Mouse (Mus musculus) liver, adult 2 months (tissue): ENCODE data around the gene Atad3a. TPM values are rescaled to one million over a fixed set of nuclear protein-coding genes. Genes with fewer than 3 reads are reported as not detected.
"Not testable (repeated sequence)": the region's sequence is repeated elsewhere in the genome, so short reads cannot be mapped to it uniquely, and the experiment has no call there.

Source experiments
- DNase-seq: peaks from one replicate; pipeline ENCODE4 v3.0.0-alpha.2; 2011; ENCODE audit warnings: low read depth, low spot score; ENCODE audit errors: extremely low read depth
- H3K27ac ChIP-seq: fragments of 200-500 bp; replicated peaks from 2 replicates; pipeline ENCODE4 v1.5.1; 2012; ENCODE audit warnings: low read depth, mild to moderate bottlenecking, control low read depth, inconsistent platforms, low read length; ENCODE audit not compliant: insufficient read depth
- H3K27me3 ChIP-seq: fragments of 200-500 bp; 2 replicates; pipeline ENCODE4 v1.6.1; 2012; ENCODE audit warnings: mild to moderate bottlenecking, moderate library complexity, low read length, inconsistent platforms; ENCODE audit not compliant: control insufficient read depth, insufficient read depth
- H3K36me3 ChIP-seq: fragments of 200-500 bp; 2 replicates; pipeline ENCODE4 v1.6.1; 2012; ENCODE audit warnings: low read length, inconsistent platforms; ENCODE audit not compliant: control insufficient read depth, insufficient read depth
- H3K4me1 ChIP-seq: fragments of 200-500 bp; 2 replicates; pipeline ENCODE4 v1.6.1; 2011; ENCODE audit warnings: low read length; ENCODE audit not compliant: control insufficient read depth, insufficient read depth
- H3K4me3 ChIP-seq: fragments of 200-500 bp; 2 replicates; pipeline ENCODE4 v1.5.1; 2011; ENCODE audit warnings: low read depth, mild to moderate bottlenecking, control low read depth, low read length, moderate library complexity; ENCODE audit not compliant: insufficient read depth
- H3K79me2 ChIP-seq: fragments of 200-500 bp; 2 replicates; pipeline ENCODE4 v1.6.1; 2012; ENCODE audit warnings: inconsistent platforms, mild to moderate bottlenecking, low read length, moderate library complexity; ENCODE audit not compliant: control insufficient read depth, insufficient read depth
- H3K9ac ChIP-seq: fragments of 200-500 bp; 2 replicates; pipeline ENCODE4 v1.6.1; 2012; ENCODE audit warnings: low read depth, mild to moderate bottlenecking, control low read depth, inconsistent platforms, low read length
- CTCF ChIP-seq: fragments of 200-500 bp; IDR thresholded peaks from 2 replicates; pipeline ENCODE4 v1.5.1; 2011; ENCODE audit warnings: low read depth, low read length, control low read depth
- POLR2A ChIP-seq: fragments of 200-500 bp; IDR thresholded peaks from 2 replicates; pipeline ENCODE4 v1.6.1; 2011; ENCODE audit warnings: low read length, control low read depth; ENCODE audit not compliant: insufficient read depth; ENCODE audit errors: extremely low read depth
- WGBS: fragments of 180-500 bp; shearing (Covaris S2); methylation state at CpG from one replicate; pipeline ENCODE4 v1.1.7; 2018; 5-methylcytosine and 5-hydroxymethylcytosine counted together
- polyA plus RNA-seq: library from polyadenylated mRNA; depleted of rRNA; stranded (reverse); fragments of >200 nt; gene quantifications from 2 replicates; pipeline ENCODE4 v1.2.3, GENCODE M21; 2012
- total RNA-seq: library from RNA; depleted of rRNA; stranded (reverse); fragments of >200 nt; gene quantifications from 2 replicates; pipeline ENCODE4 v1.2.3, GENCODE M21; 2014

Gene Atad3a
- total and polyA plus RNA-seq, 2 experiments = 54.5 to 129 TPM

DNA sequence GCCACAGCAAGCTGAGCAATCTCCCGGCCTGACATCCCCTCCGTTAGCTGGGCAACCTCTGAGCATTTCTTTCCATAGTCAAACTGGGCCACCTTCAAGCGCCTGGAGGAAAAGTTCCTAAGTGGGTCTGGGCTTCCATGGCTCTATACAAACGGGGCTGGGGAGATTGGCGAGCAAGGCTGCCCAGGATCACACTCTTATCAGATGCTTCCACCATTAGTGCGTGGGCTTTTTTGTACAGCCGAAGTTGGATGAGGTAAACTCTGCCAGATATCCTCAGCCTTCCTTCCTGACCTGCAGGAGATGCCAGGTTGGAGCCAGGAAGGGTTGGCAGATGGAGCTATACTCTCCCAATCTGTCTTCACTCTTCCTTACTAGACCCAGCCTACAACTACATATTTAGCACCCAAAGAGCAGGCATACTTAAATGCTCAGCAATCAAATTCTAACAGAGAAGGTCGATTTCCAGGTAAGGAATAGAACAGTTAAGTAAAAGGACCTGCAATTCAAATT, 14.8 kb downstream of the Atad3a start:
- 87% methylated on average over 8 of the region's 8 CpGs for WGBS
- H3K79me2 ChIP-seq = no peaks in the 10 kb centered on the region
- no peaks in the 10 kb centered on the region for H3K4me1 ChIP-seq
- H3K4me3 ChIP-seq = no peak overlapping the region
- H3K27me3 ChIP-seq = no peaks in the 10 kb centered on the region
- TF ChIP-seq CTCF (no peak), POLR2A (no peak)
- no peak for DNase-seq
- H3K27ac ChIP-seq = no peak overlapping the region
- peaks cover 55% of the 10 kb centered on the region for H3K36me3 ChIP-seq
- H3K9ac ChIP-seq = no peak overlapping the region

DNA sequence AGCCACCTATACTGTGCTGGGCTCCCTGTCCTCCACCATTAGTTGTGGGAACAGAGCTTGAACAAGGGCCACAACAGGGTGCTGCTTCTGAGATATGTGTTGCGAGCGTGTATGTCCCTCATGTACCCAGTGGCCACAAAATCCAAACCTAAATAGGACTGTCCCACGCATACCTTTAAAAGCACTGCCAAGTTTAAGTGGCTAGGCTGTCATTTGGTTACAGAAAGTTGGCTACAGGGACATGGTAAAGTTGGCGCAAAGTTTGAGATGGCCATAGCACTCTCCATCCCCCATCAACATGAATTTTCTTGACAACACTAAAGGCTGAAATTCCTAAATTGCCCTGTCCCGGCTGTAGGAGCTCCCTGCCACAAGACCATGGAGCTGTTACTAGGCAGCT, 15.8 kb downstream of the Atad3a start:
- TF ChIP-seq POLR2A = no peak
- TF ChIP-seq CTCF = no peak
- no peaks in the 10 kb centered on the region for H3K27me3 ChIP-seq
- no peak for DNase-seq
- peaks cover 47% of the 10 kb centered on the region for H3K36me3 ChIP-seq
- no peaks in the 10 kb centered on the region for H3K79me2 ChIP-seq
- no peak overlapping the region for H3K27ac ChIP-seq
- 94% methylated on average over 5 of the region's 5 CpGs for WGBS
- no peak overlapping the region for H3K4me3 ChIP-seq
- no peaks in the 10 kb centered on the region for H3K4me1 ChIP-seq
- no peak overlapping the region for H3K9ac ChIP-seq

DNA sequence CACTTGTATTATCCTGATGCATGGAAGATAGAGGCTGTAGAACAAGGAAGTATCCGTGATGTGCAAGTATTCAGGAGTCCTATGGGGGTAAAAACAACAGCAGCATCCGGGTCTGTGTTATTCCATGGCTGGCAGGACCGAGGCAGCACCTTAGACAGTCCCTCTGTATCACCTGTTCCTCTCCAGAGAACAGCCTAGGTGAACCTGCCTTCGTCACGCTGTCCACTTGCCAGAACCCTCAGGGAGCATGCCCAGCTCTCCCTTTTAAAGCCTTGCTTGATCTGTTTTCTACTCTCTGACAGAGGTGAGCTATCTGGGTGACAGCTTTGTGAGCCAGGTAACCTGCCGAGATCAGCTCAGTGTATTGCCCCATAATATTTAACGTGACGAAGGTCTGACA, 16.4 kb downstream of the Atad3a start:
- no peak overlapping the region for H3K4me3 ChIP-seq
- TF ChIP-seq CTCF (no peak), POLR2A (no peak)
- no peak overlapping the region for H3K9ac ChIP-seq
- no peaks in the 10 kb centered on the region for H3K27me3 ChIP-seq
- DNase-seq = no peak
- no peaks in the 10 kb centered on the region for H3K79me2 ChIP-seq
- H3K36me3 ChIP-seq = peaks cover 45% of the 10 kb centered on the region
- WGBS = 93% methylated on average over 8 of the region's 8 CpGs
- no peaks in the 10 kb centered on the region for H3K4me1 ChIP-seq
- H3K27ac ChIP-seq = no peak overlapping the region

DNA sequence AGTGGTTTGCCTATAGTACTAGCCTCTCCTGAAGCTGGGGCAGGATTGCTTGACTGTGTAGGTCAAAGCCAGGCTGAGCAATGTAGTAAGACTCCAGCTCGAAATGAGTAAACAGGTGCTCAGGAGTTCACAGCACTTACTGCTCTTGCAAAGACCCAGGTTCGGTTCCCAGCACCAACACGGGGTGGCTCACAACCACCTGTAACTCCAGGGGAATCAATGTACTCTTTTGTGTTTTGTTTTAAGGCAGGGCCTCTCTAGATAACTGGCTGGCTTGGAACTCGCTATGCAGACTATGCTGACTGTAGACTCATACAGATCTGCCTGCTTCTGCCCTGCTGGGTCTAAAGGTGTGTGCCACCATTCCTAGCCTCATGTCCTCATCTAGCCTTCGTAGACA, 18.2 kb downstream of the Atad3a start:
- 95% methylated on average over 5 of the region's 5 CpGs for WGBS
- DNase-seq = no peak
- no peak overlapping the region for H3K4me3 ChIP-seq
- H3K27me3 ChIP-seq = no peaks in the 10 kb centered on the region
- H3K27ac ChIP-seq = no peak overlapping the region
- H3K9ac ChIP-seq = no peak overlapping the region
- H3K4me1 ChIP-seq = no peaks in the 10 kb centered on the region
- no peak for TF ChIP-seq POLR2A
- no peak for TF ChIP-seq CTCF
- peaks cover 32% of the 10 kb centered on the region for H3K36me3 ChIP-seq
- H3K79me2 ChIP-seq = no peaks in the 10 kb centered on the region

DNA sequence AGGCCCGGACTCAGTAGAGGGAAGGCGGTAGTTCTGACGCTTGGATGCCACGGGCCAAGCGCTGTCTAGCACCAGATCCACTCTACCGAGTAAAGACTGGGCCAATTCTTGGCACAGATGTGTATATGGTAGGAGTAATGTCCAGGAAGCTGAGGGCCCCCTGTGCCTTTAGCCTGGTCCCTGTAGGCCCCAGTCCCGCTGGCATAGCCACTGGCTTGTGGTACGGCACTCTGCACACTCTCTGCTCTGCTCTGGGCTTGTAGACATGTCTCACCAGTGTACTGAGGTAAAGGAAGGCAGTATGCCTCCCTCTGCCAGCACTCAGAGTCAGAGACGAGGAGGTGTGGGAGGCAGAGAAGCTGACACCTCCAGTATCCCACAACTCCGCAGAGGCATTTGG, 20.2 kb downstream of the Atad3a start:
- H3K27ac ChIP-seq, H3K27me3 ChIP-seq, H3K4me3 ChIP-seq, H3K79me2 ChIP-seq, H3K4me1 ChIP-seq, DNase-seq, H3K9ac ChIP-seq: not testable (repeated sequence)
- H3K36me3 ChIP-seq = peaks cover 24% of the 10 kb centered on the region
- 89% methylated on average over 10 of the region's 10 CpGs for WGBS

DNA sequence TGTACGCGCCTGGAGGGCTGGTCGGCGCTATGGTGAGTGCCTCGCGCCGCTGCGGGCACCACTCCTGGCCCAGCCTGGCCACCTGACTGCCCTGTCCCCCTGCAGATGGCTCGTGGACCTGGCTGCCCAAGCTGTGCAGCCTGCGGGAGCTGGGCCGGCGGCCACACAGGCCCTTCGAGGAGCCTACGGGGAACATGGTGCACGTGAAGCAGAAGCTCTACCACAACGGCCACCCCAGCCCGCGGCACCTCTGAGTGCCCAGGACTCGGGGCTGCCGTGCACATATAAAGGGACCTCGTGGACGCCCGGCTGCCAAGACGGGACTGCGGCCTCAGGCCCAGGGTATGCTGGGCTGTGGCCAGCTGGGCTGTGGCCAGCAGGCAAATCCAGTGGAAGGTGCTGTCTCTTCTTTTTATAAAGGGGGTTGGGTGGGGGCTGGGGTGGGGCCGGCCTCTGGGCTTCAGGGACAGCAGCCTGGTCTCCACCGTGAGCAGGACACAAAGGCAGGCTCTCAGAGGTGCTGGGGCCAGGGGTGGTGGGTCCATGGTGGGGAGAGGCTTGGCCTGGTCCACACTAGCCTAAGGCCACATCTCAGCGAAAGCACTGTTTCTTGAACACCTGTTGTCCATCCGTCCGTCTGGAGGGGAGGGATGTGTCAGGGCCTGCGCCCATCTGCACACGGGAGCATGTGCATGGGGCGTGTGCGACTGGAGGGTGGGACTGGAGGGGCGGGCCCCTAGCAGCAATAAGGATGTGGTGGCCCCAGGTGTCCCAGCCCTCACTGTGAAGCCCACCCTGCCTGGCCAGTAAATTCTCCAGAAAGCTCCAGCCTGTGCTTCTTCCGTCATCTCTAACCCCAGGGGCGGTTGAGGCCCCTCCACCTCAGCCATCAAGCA, 20.9 kb downstream of the Atad3a start:
- Histone ChIP-seq H3K27ac (no peak overlapping the region), H3K9ac (no peak overlapping the region), H3K36me3 (peaks cover 21% of the 10 kb centered on the region), H3K27me3 (no peaks in the 10 kb centered on the region), H3K4me3 (no peak overlapping the region), H3K4me1 (no peaks in the 10 kb centered on the region; the same call in 1 of the 2 replicates), H3K79me2 (no peaks in the 10 kb centered on the region)
- no peak for DNase-seq
- WGBS = 79% methylated on average over 37 of the region's 37 CpGs
- no peak for TF ChIP-seq CTCF
- TF ChIP-seq POLR2A = no peak
